Mouse (Mus musculus): ENCODE data around the gene Mrps18a.

The Mrps18a gene

DNA sequence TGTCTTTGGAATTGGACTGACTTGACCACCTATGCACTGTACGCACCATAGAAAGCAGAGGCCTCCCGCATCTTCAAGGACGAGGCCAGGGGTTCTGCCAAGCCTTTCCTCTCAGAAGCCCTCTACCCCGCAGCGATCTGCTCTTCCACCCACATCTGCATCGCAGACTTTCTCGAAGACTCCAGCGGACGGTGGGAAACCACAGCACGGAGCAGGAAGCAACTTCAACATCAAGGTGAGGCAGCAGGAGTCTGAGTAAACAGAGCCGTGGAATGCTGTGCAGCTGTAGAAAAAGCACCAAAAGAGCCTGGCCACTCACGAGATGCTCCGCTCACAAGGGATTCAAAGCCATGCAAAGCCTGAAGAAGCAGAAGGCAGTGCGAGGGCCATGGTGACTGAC, 18.9 kb upstream of the Mrps18a start:
- in situ Hi-C loops (cut with MboI; ENCODE audit: unreplicated experiment in 2 of 2): no loop called here

- in situ Hi-C loops (cut with MboI; ENCODE audit: unreplicated experiment in 2 of 2): no loop called here
Measured at GRCm38 (mm10) chr17:46098525-46098924, 12.3 kb upstream of the Mrps18a start.

DNA sequence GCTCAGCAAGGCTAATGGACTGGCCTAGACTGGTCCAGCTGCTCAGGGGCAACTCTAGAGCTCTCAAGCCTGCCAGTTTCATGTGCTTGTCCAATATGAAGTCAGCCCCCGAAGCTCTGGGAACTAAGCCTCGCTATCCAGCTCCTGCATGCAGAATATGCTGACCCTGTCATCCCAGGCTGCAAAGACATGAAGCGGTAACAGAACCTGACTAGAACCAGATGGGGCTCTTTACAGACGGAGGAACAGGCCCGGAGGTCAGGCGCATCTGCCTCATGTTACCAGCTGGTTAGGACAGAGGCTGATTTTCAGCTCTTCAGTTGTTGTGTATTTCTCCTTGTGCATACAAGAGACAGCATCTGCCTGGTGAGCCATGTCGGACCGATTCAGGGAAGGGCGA, 8.9 kb upstream of the Mrps18a start:
- in situ Hi-C loops (cut with MboI; ENCODE audit: unreplicated experiment in 2 of 2): loop anchor here in 1 of 2 experiments (10.0 kb wide), 1 partner anchor 57 kb away; no protein-coding TSS in a partner anchor

DNA sequence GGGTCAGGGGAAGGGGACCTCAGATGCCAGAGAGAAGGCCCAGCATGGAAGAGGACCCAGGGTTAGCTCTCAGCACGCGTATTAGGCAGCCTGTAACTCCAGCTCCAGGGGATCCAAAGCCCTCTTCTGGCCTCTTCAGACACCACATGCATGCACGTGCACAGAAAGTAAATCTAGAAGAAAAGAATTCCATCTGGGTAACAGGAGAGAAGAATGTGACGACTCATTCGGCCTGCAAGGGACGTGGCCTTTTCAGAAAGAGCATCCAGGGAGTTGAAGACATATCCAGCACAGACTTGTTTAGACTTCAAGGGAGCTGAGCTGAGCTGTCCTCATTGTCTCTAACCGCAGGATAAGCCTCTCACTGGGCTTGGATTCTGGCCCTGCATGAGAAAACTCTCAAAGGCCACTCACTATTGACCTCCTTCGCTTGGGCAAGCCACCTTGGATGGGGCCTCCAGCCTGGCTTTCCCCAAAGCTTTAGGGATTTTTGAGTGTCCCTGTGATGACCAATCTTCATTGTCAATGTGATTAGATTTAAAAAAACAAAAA, 8.1 kb upstream of the Mrps18a start:
- in situ Hi-C loops (cut with MboI; ENCODE audit: unreplicated experiment in 2 of 2): loop anchor here in 1 of 2 experiments (10.0 kb wide), 1 partner anchor 58 kb away; no protein-coding TSS in a partner anchor

DNA sequence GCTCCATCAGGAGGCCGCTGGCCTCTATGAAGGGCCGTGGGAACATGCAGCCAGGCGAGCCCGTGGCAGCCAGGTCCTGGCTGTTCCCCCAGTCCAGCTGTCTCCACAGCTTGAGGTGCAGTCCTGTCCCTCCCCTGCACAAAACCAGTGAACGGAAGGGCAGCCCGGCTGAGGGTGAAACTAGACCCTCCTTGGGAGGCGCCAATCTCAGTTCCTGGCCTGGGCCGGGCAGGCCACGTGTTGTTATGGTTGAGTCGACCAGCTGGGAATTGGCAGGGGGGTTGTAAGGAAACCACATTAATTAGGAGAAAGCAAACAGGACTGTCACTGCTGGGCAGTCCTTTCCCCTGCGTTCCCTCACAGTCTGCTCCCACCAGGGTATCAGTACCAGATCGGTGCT, 6.3 kb upstream of the Mrps18a start:
- in situ Hi-C loops (cut with MboI; ENCODE audit: unreplicated experiment in 2 of 2): loop anchor here in 1 of 2 experiments (10.0 kb wide), 1 partner anchor 60 kb away; no protein-coding TSS in a partner anchor

DNA sequence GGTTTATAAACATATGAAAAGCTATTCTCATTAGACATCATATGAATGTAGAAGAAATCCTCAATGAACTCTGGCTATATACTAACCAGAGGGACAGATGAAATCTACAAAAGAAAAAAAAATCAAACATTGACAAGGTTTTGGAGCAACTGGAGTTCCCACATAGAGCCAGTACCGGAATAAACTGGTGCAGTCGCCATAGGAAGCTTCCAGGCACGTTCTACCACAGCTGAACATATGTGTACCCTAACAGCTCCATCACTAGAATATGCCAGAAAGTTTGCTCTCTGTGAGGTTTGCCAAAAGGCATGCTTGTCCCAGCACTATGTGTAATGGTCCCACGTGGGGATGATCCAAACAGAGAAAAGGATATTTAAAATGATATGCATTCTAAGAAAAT, 2.5 kb upstream of the Mrps18a start:
- in situ Hi-C loops (cut with MboI; ENCODE audit: unreplicated experiment in 2 of 2): loop anchor here in 1 of 2 experiments (10.0 kb wide), 1 partner anchor 63 kb away; no protein-coding TSS in a partner anchor

- in situ Hi-C loops (cut with MboI; ENCODE audit: unreplicated experiment in 2 of 2): loop anchor here in 1 of 2 experiments (10.0 kb wide), 1 partner anchor 161 kb away; no protein-coding TSS in a partner anchor
Measured at GRCm38 (mm10) chr17:46115489-46115888, 4.7 kb downstream of the Mrps18a start.

- in situ Hi-C loops (cut with MboI; ENCODE audit: unreplicated experiment in 2 of 2): loop anchor here in 1 of 2 experiments (10.0 kb wide), 1 partner anchor 161 kb away; no protein-coding TSS in a partner anchor
Measured at GRCm38 (mm10) chr17:46116138-46116537, 5.4 kb downstream of the Mrps18a start.

- in situ Hi-C loops (cut with MboI; ENCODE audit: unreplicated experiment in 2 of 2): loop anchor here in 1 of 2 experiments (10.0 kb wide), 1 partner anchor 162 kb away; no protein-coding TSS in a partner anchor
Measured at GRCm38 (mm10) chr17:46116881-46117280, 6.1 kb downstream of the Mrps18a start.

- in situ Hi-C loops (cut with MboI; ENCODE audit: unreplicated experiment in 2 of 2): loop anchor here in 1 of 2 experiments (10.0 kb wide), 1 partner anchor 163 kb away; no protein-coding TSS in a partner anchor
Measured at GRCm38 (mm10) chr17:46117623-46118422, 7.0 kb downstream of the Mrps18a start.

DNA sequence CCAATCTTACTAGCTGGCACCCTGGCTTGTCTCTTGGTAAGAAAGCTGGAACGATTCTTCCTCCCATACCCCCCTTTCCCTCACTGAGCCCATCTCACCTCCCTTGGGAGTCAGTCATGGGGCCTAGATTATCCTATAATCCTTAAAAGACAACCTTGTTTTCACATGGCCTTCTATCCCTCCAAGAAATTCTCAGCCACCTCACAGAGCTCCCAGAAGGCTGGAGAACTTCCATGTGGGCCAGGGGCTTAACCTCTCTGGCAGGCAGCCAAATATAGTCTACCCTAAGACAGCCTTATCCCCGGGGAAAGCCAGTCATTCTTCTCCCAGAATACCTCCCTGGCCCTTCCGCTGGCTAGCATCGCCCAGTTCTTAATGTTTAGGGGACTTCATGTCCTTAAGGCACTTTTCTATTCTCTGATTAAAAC, 7.7 kb downstream of the Mrps18a start:
- in situ Hi-C loops (cut with MboI; ENCODE audit: unreplicated experiment in 2 of 2): loop anchor here in 1 of 2 experiments (10.0 kb wide), 1 partner anchor 164 kb away; no protein-coding TSS in a partner anchor

GRCm38 (mm10) chr17:46119641-46120040, 8.9 kb downstream of the Mrps18a start:
- in situ Hi-C loops (cut with MboI; ENCODE audit: unreplicated experiment in 2 of 2): loop anchor here in 1 of 2 experiments (10.0 kb wide), 1 partner anchor 165 kb away; no protein-coding TSS in a partner anchor

- in situ Hi-C loops (cut with MboI; ENCODE audit: unreplicated experiment in 2 of 2): no loop called here
Measured at GRCm38 (mm10) chr17:46122791-46123190, 12.0 kb downstream of the Mrps18a start.

DNA sequence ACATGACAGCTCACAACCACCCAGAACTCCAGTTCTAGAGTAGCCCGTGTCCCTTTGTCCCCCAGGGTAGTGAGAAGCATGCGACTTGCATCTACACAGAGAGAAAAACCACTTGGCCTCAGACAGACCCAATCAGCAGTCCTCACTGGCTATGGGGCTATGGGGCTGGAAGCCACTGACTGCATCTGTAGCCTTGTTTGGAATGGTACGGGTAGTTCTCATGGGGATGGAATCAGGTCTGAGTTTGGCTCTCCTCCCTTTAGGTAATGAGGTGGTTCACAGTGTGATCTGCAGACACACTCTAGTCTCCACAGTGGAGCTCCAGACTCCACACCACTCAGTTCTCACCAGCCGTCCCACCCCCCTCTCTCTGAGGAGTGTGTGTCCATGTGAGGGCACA, 12.5 kb downstream of the Mrps18a start:
- in situ Hi-C loops (cut with MboI; ENCODE audit: unreplicated experiment in 2 of 2): no loop called here

DNA sequence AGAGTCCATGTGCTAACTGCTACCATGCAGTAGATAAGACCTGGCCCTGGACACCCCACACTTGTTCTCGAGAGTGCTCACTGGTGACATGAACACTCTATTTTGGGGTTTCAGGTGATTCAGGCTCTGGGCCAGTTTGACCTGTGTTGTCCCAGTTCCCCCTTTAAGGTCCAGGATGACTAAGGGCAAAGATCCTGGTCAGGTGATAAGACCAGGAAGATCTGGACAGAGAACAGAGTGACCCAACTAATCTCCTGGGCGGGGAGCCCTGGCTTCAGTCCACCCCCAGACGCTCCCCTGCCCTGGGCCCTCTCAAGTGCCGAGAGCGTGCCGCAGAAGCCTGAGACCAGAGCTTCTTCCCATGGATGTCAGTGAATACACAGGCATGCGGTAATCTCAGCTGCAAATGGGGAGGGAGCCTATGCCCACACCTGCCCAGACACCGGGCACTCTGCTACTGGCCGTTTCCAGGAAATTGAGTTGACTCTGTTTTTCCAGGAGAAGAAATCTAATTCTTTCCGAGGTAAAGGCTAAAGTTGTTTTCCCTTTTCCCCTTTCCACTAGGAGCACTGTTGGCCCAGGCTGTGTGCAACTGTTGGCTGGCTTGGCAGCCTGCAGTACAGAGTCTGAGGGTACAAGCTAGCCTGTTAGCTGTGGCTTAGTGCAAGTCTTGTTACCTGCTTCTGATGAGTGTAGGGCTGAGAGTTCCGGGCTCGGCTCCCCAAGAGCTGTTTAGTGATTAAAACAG, 13.3 kb downstream of the Mrps18a start:
- in situ Hi-C loops (cut with MboI; ENCODE audit: unreplicated experiment in 2 of 2): no loop called here

GRCm38 (mm10) chr17:46126608-46127007, 15.8 kb downstream of the Mrps18a start:
- in situ Hi-C loops (cut with MboI; ENCODE audit: unreplicated experiment in 2 of 2): no loop called here

GRCm38 (mm10) chr17:46127814-46128493, 17.2 kb downstream of the Mrps18a start:
- in situ Hi-C loops (cut with MboI; ENCODE audit: unreplicated experiment in 2 of 2): no loop called here

DNA sequence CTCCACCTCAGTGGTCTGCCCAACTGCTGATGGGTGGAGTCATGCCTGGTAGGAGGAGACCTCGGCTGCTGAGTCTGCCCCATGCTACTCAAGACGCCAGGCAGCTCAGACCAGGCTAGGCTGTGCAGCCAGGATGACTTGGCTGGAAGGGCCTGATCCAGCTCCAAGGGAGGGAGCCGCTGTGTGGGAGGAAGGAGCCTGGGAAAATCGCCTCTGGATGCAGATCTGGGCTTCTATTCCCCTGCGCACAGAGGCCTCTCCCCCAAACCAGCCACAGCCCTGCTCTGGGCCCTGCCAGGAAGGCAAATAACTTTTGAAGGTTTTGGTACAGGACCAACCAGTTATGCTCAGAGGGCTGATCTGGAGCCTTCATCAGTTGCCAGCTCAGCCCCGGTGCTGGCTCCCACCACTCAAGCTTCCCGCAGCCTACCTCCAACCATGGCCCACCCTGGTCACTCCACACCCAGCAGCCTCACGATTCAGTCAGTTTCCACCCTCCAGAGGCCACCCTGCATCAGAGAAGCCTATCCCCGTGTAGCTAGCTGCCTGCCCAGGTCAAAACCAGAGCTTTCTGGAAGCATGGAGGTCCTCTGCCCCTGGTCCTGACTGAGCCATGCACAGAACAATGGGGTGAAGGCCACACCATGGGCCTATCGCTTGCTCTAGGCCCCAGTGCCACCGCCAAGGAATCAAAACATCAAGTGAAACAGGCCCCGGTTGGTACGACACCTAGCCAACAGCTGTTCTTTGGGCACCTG, 19.1 kb downstream of the Mrps18a start:
- in situ Hi-C loops (cut with MboI; ENCODE audit: unreplicated experiment in 2 of 2): loop anchor here (5.0 to 10.0 kb wide), 4 partner anchors 98 to 398 kb away; partner anchors contain the start of genes 1600014C23Rik (in 1 of the 2) and Vegfa (in 1 of the 2)
